Mouse (Mus musculus) CD8-positive naive resting alpha-beta T cell, adult 2 months (primary cell): ENCODE measurements at regions not wholly inside any gene's neighbourhood (a gene's known extent, or its start where the extent isn't known, plus 50 kb on each side); places are given as distances from the start of the nearest gene placed in this dataset.

ENCODE experiments used
- DNase-seq, 2 experiments: peaks; one replicate each; pipeline ENCODE4 v3.0.0; 2022; ENCODE audit warnings: low read depth in 2 of 2, low spot score in 2 of 2

GRCm38 (mm10) chr7:115274836-115275235 lies 531.3 kb downstream of the Insc start:
- DNase-seq: no peak

GRCm38 (mm10) chr7:115290801-115291417 lies 547.4 kb downstream of the Insc start:
- no peak for DNase-seq

GRCm38 (mm10) chr7:115294655-115295230 lies 551.2 kb downstream of the Insc start:
- DNase-seq: no peak

GRCm38 (mm10) chr7:115300241-115300640 lies 556.7 kb downstream of the Insc start:
- no peak for DNase-seq

GRCm38 (mm10) chr7:115308377-115308776 lies 564.9 kb downstream of the Insc start:
- no peak for DNase-seq

GRCm38 (mm10) chr7:115310400-115311225 lies 567.1 kb downstream of the Insc start:
- no peak for DNase-seq

- DNase-seq: no peak
These were observed 576.0 kb downstream of the Insc start for GRCm38 (mm10) chr7:115319504-115319903.

- DNase-seq: no peak
These were observed 579.5 kb downstream of the Insc start for GRCm38 (mm10) chr7:115322989-115323388.

GRCm38 (mm10) chr7:115328300-115328699 lies 584.8 kb downstream of the Insc start:
- DNase-seq: no peak

- no peak for DNase-seq
These were observed 588.2 kb downstream of the Insc start for GRCm38 (mm10) chr7:115331698-115332097.

GRCm38 (mm10) chr7:115333046-115333577 lies 589.6 kb downstream of the Insc start:
- no peak for DNase-seq

- DNase-seq: no peak
These were observed 591.6 kb downstream of the Insc start for GRCm38 (mm10) chr7:115335051-115335450.

- no peak for DNase-seq
These were observed 596.7 kb downstream of the Insc start for GRCm38 (mm10) chr7:115340155-115340554.

- DNase-seq: no peak
These were observed 597.5 kb downstream of the Insc start for GRCm38 (mm10) chr7:115341007-115341406.

- no peak for DNase-seq
These were observed 602.3 kb downstream of the Insc start for GRCm38 (mm10) chr7:115345749-115346148.

- no peak for DNase-seq
These were observed 615.2 kb downstream of the Insc start for GRCm38 (mm10) chr7:115358711-115359110.

- DNase-seq: no peak
These were observed 616.6 kb downstream of the Insc start for GRCm38 (mm10) chr7:115360142-115360541.

GRCm38 (mm10) chr7:115362117-115362516 lies 618.6 kb downstream of the Insc start:
- no peak for DNase-seq

- peak in 1 of 2 experiments; percentile 1 for DNase-seq
These were observed 623.4 kb downstream of the Insc start for GRCm38 (mm10) chr7:115366910-115367309.

GRCm38 (mm10) chr7:115371143-115371542 lies 627.6 kb downstream of the Insc start:
- DNase-seq: no peak

GRCm38 (mm10) chr7:115372921-115373320 lies 629.4 kb downstream of the Insc start:
- no peak for DNase-seq
